8 mouse cellular contexts compared by ENCODE assay signal in genomic region chr10:76442178-76443088, GRCm38 (mm10). TPM values are rescaled to one million over a fixed set of nuclear protein-coding genes. Genes with fewer than 3 reads are reported as not detected.
DNase-seq lines count a peak whose midpoint lies in the region; ATAC-seq lines count a peak whose summit lies in the region.

Pcnt (minus strand) TSS chr10:76442786.

- ATAC-seq in inflammation-experienced regulatory T-cells, adult 6 months: peak; percentile 94
- ATAC-seq in megakaryocyte-erythroid progenitor cell, adult 5-6 weeks (replicated peaks; ENCODE audit: low FRiP score, low TSS enrichment, poor library complexity, severe bottlenecking): peak; percentile 93

- DNase-seq in adrenal gland, adult (ENCODE audit: inconsistent age in 2 of 2, low spot score in 1 of 2): peak; percentile 98 to 99
- DNase-seq in embryo, embryonic 10.5 days (ENCODE audit: low spot score): peak; percentile 98
- peak; percentile 99 for DNase-seq in gastrocnemius, postnatal 14 days
- DNase-seq in left cerebral cortex, postnatal 10 days (ENCODE audit: extremely low spot score in 1 of 2, low spot score in 2 of 2): peak; percentile 95 to 99
- DNase-seq in right cerebral cortex, postnatal 25 days: peak; percentile 96
- peak; percentile 97 for DNase-seq in urinary bladder, postnatal 4 days (ENCODE audit: low spot score in 2 of 2)

- intact Hi-C loops in gastrocnemius, postnatal 14 days (cut with DNase I; ENCODE audit: low total_unique reads): no loop called here
- intact Hi-C loops in left cerebral cortex, postnatal 10 days (cut with DNase I): no loop called here

RNA-seq across cellular contexts. Expression of gene Pcnt, which starts in this region (rescaled TPM):
- 10 to 100 TPM; 50.6 to 71.3 TPM for total RNA-seq in gastrocnemius, postnatal 14 days (2021)
- 10 to 100 TPM; 12.2 to 13.8 (median 13.5) TPM for polyA plus RNA-seq in inflammation-experienced regulatory T-cells, adult 6 months (2017; shearing (Covaris generic))
- total RNA-seq in left cerebral cortex, postnatal 10 days (2021): 10 to 100 TPM; 14.2 to 14.3 TPM
- total RNA-seq in megakaryocyte-erythroid progenitor cell, adult 5-6 weeks (2014; fragmentation: Nextera tagmentation): 43.2 and 60.4 TPM in 2 replicates
- total RNA-seq in megakaryocyte-erythroid progenitor cell, adult 5-6 weeks (2017): 58.8 and 71.6 TPM in 2 replicates

Comparison
In these comparisons a context has a peak if more than half of its experiments do, and no peak if none do; other contexts are left out.
1. Peak in every context shown above with its lines: DNase-seq and ATAC-seq.